Mouse (Mus musculus) limb, embryonic 11.5 days (tissue): ENCODE data around the gene Gm10134. TPM values are rescaled to one million over a fixed set of nuclear protein-coding genes. Genes with fewer than 3 reads are reported as not detected.

Experiments used
- ATAC-seq: fragments of 200-750 bp; cut with Nextera tagmentation; 2 replicates; pipeline ENCODE4 v1.8.0; 2017; ENCODE audit warnings: low read depth; ENCODE audit not compliant: insufficient number of reproducible peaks, low FRiP score, low TSS enrichment
- DNase-seq: peaks from one replicate; pipeline ENCODE4 v3.0.0-alpha.2; 2015; ENCODE audit warnings: low spot score
- H3K27ac ChIP-seq: fragments of 300-500 bp; sonication (generic); replicated peaks from 2 replicates; pipeline ENCODE4 v1.5.1; 2014; ENCODE audit warnings: low read depth, mild to moderate bottlenecking, low read length
- H3K27me3 ChIP-seq: fragments of 300-500 bp; sonication (generic); 2 replicates; pipeline ENCODE4 v1.6.1; 2014; ENCODE audit warnings: mild to moderate bottlenecking, low read length, mixed read lengths; ENCODE audit not compliant: control insufficient read depth, insufficient read depth
- H3K36me3 ChIP-seq: fragments of 300-500 bp; sonication (generic); 2 replicates; pipeline ENCODE4 v1.6.1; 2014; ENCODE audit warnings: mild to moderate bottlenecking, low read length, moderate library complexity, mixed read lengths; ENCODE audit not compliant: control insufficient read depth, insufficient read depth
- H3K4me1 ChIP-seq: fragments of 300-500 bp; sonication (generic); 2 replicates; pipeline ENCODE4 v1.6.1; 2014; ENCODE audit warnings: low read length, mixed read lengths; ENCODE audit not compliant: control insufficient read depth, insufficient read depth
- H3K4me2 ChIP-seq: fragments of 300-500 bp; sonication (generic); 2 replicates; pipeline ENCODE4 v1.6.1; 2014; ENCODE audit warnings: low read depth, mild to moderate bottlenecking, moderate library complexity; ENCODE audit not compliant: severe bottlenecking
- H3K4me3 ChIP-seq: fragments of 300-500 bp; sonication (generic); 2 replicates; pipeline ENCODE4 v1.5.1; 2014; ENCODE audit warnings: low read depth, low read length
- H3K9ac ChIP-seq: fragments of 300-500 bp; sonication (generic); 2 replicates; pipeline ENCODE4 v1.6.1; 2014; ENCODE audit warnings: mild to moderate bottlenecking, low read length
- H3K9me3 ChIP-seq: fragments of 300-500 bp; sonication (generic); 2 replicates; pipeline ENCODE4 v1.6.1; 2016; ENCODE audit warnings: low read length; ENCODE audit not compliant: control insufficient read depth
- WGBS: fragments of 180-500 bp; shearing (Covaris S2); extraction: QIAGEN DNeasy Blood & Tissue Kit; methylation state at CpG from one replicate; pipeline ENCODE4 v1.1.7; 2014; 5-methylcytosine and 5-hydroxymethylcytosine counted together
- polyA plus RNA-seq: library from polyadenylated mRNA; unstranded; fragments of >200 nt; fragmentation: Nextera tagmentation; extraction: Ambion mirVana; gene quantifications from 2 replicates; pipeline ENCODE4 v1.2.1, GENCODE M21; 2014

The Gm10134 gene
- polyA plus RNA-seq, 1 experiment from 2014 or later, result not detected

DNA sequence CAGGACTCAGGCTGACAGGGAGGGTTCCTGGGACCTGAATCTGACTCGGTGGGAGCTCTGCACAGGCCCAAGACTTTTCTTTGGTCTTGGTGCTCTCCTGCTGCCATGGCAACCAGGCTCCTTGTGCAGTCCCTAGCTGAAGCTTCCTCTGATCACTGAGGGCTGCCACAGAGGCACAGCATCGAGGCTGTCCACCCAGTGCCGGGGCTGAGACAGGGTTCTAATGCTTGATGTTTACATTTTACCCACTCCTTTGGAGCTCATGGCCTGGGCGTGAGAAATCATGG is 31.7 kb downstream of the Gm10134 start:
- 51% methylated on average over 4 of the region's 4 CpGs for WGBS
- Histone ChIP-seq H3K36me3 (peaks cover 7% of the 10 kb centered on the region; the same call in 1 of the 2 replicates), H3K4me3 (no peak overlapping the region), H3K9me3 (no peaks in the 10 kb centered on the region), H3K27me3 (no peaks in the 10 kb centered on the region), H3K4me1 (peaks cover 60% of the 10 kb centered on the region), H3K9ac (no peak overlapping the region), H3K27ac (no peak overlapping the region), H3K4me2 (no peak overlapping the region)
- ATAC-seq (no peak), DNase-seq (no peak)

DNA sequence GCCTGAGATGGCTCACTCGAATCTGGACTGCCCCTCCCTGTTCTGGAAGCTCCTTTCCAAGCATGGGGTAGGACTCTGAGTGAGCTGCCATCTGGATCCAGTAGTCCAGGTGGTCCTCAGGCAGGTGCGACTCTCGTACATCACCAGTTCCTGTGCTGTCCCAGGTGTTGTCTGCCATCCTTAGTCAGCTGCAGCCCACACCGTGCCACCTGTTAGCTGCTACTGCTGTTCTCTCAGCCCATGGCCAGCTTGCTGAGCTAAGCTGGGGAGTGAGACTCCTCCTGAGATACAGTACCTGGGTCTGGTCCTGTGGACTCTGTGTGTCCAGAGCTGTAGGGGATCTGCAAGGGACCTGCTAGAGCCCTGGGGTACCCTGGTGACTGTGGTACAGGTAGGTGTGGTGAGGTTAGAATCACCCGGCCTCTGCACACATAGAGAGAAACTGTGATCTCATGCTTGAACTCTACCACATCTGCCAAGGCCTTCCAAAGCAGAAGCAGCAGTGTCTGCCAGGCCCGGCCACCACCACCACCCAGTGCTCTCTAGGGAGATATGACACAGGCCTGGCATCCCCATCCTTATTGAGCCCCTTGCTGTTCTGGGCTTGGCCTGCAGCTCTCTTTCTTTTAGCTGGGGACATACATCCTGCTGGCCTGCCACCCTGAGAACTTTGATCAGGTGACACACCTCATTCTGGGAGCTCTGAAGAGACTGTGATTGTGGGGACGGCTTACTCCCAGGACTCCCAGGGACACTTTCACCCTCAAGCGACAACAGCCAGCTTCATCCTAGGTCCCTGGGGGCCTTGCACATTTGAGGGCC is 32.3 kb downstream of the Gm10134 start:
- WGBS, result 79% methylated on average over 8 of the region's 8 CpGs
- H3K27ac ChIP-seq, result peak overlapping the region; percentile 79
- H3K36me3 ChIP-seq, result peaks cover 9% of the 10 kb centered on the region; the same call in 1 of the 2 replicates
- no peak overlapping the region for H3K4me3 ChIP-seq
- no peaks in the 10 kb centered on the region for H3K9me3 ChIP-seq
- H3K4me1 ChIP-seq, result peaks cover 55% of the 10 kb centered on the region
- DNase-seq, result no peak
- H3K27me3 ChIP-seq, result no peaks in the 10 kb centered on the region
- ATAC-seq, result no peak
- H3K4me2 ChIP-seq, result no peak overlapping the region
- H3K9ac ChIP-seq, result no peak overlapping the region

DNA sequence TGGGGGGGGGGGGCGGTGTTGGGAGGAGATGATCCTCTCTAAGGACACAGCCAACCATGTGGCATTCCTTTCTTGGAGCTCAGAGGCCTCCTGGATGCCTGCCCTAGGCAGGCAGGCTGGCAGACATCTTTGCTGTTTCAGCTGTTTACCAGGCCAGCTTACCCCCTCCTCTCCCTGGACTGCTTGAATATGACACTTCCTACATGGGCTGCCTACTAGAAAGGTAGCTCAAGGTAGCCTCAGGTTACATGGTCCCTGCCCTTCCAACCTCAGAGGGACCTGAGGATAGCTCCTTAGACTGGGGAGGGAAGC is 32.9 kb downstream of the Gm10134 start:
- no peak for ATAC-seq
- Histone ChIP-seq H3K4me1 (peaks cover 50% of the 10 kb centered on the region), H3K27ac (peak overlapping the region; percentile 79), H3K4me3 (no peak overlapping the region), H3K27me3 (no peaks in the 10 kb centered on the region), H3K9me3 (no peaks in the 10 kb centered on the region), H3K4me2 (no peak overlapping the region), H3K9ac (no peak overlapping the region), H3K36me3 (peaks cover 12% of the 10 kb centered on the region; the same call in 1 of the 2 replicates)
- WGBS, result 56% methylated on average over 1 of the region's 1 CpGs
- no peak for DNase-seq

DNA sequence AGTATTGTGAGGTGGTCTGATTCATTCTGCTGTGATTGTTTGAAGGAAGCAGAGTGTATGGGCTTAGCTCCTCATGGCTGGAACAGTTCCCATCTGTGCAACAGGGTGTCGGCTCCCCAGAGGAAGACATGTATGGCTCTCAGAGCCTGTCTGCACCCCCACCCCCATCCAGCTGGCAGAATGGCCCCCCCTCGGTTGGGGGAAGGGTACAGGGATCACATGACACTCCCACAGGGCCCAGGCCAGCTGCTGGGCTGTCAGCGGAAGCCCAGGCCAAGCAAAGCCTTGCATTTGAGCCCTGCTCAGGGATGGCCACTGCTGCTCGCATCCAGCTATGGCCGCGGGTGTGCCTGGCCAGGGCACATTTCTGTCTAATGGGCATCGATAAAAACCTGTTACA is 33.3 kb downstream of the Gm10134 start:
- Histone ChIP-seq H3K27me3 (no peaks in the 10 kb centered on the region), H3K36me3 (peaks cover 12% of the 10 kb centered on the region; the same call in 1 of the 2 replicates), H3K4me3 (no peak overlapping the region), H3K4me2 (no peak overlapping the region), H3K27ac (peak overlapping the region; percentile 79), H3K9ac (peak overlapping the region; percentile 19; the same call in 1 of the 2 replicates), H3K4me1 (peaks cover 46% of the 10 kb centered on the region), H3K9me3 (no peaks in the 10 kb centered on the region)
- DNase-seq (peak; percentile 60), ATAC-seq (peak; percentile 20)
- 50% methylated on average over 7 of the region's 7 CpGs for WGBS

DNA sequence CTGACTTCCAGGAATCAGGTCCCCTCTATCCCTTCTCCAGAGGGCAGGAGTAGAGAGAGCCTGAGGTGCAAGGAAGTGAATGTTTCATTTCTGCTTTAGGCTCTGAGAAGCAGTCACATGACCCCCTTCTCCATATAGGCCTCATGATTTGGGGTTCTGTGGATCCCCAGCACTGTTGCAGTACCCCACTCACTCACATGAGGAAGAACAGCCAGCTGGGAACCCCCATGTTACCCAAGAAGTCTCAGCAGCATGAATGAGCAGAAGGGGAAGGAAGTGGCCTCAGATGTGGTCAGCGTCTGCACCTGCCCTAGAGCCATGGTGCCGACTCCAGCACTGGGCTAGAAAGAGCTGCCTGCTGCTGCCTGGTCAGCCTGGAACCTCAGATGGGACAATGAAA is 34.1 kb downstream of the Gm10134 start:
- no peak overlapping the region for H3K9ac ChIP-seq
- H3K4me3 ChIP-seq, result no peak overlapping the region
- DNase-seq (no peak), ATAC-seq (no peak)
- H3K4me2 ChIP-seq, result no peak overlapping the region
- no peaks in the 10 kb centered on the region for H3K27me3 ChIP-seq
- H3K27ac ChIP-seq, result no peak overlapping the region
- peaks cover 15% of the 10 kb centered on the region; the same call in 1 of the 2 replicates for H3K36me3 ChIP-seq
- H3K9me3 ChIP-seq, result no peaks in the 10 kb centered on the region
- 83% methylated on average over 2 of the region's 2 CpGs for WGBS
- peaks cover 38% of the 10 kb centered on the region for H3K4me1 ChIP-seq

DNA sequence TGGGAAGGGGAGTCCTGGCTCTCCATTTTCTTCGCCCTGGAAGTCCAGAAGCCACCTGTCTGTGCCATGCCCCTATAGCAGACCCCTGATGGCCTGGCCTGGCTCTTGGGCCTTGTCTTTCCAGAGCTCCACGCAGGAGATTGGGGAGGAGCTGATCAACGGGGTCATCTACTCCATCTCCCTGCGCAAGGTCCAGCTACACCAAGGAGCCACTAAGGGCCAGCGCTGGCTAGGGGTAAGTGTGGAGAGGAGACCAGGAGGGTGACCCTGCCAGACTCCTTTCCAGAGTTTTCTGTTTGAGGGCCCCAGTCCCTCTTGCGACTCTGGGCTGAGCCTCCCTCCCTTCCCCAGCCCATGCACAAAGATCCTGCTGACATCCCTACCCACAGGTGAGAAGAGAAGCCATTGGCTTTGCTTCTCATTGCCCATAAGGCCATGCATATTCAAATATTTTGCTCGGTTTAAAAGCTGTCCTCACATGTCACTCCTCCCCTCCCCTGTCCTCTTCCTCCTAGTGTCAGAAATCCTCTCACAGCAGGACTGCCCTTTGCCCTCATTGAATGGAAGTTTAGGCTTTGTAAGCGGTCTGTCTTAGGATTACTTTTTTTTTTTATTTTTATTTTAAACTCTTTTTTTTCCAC is 34.8 kb downstream of the Gm10134 start:
- H3K4me3 ChIP-seq, result no peak overlapping the region
- H3K4me1 ChIP-seq, result peaks cover 31% of the 10 kb centered on the region
- no peak for ATAC-seq
- no peak overlapping the region for H3K27ac ChIP-seq
- WGBS, result 80% methylated on average over 8 of the region's 8 CpGs
- H3K4me2 ChIP-seq, result no peak overlapping the region
- no peaks in the 10 kb centered on the region for H3K27me3 ChIP-seq
- no peak for DNase-seq
- no peak overlapping the region for H3K9ac ChIP-seq
- no peaks in the 10 kb centered on the region for H3K9me3 ChIP-seq
- H3K36me3 ChIP-seq, result peaks cover 17% of the 10 kb centered on the region; the same call in 1 of the 2 replicates

DNA sequence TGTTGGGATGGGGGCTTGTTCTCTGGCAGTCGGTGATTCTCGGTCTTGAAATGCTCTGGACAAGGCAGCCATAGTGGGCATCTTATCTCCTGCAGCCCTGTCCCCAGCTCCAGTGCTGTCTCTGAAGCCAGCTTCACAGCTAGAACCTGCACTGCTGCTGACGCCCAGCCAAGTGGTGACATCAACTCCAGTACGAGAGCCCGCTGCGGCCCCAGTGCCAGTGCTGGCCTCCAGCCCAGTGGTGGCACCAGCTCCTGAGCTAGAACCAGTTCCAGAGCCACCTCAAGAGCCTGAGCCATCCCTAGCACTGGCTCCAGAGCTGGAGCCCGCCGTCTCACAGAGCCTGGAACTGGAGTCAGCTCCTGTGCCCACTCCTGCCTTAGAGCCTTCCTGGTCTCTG is 38.0 kb downstream of the Gm10134 start:
- no peaks in the 10 kb centered on the region for H3K9me3 ChIP-seq
- ATAC-seq (no peak), DNase-seq (no peak)
- no peaks in the 10 kb centered on the region for H3K27me3 ChIP-seq
- H3K36me3 ChIP-seq, result peaks cover 22% of the 10 kb centered on the region; the same call in 1 of the 2 replicates
- no peak overlapping the region for H3K4me2 ChIP-seq
- no peak overlapping the region for H3K9ac ChIP-seq
- H3K4me3 ChIP-seq, result no peak overlapping the region
- WGBS, result 95% methylated on average over 8 of the region's 8 CpGs
- no peak overlapping the region for H3K27ac ChIP-seq
- peaks cover 11% of the 10 kb centered on the region for H3K4me1 ChIP-seq

DNA sequence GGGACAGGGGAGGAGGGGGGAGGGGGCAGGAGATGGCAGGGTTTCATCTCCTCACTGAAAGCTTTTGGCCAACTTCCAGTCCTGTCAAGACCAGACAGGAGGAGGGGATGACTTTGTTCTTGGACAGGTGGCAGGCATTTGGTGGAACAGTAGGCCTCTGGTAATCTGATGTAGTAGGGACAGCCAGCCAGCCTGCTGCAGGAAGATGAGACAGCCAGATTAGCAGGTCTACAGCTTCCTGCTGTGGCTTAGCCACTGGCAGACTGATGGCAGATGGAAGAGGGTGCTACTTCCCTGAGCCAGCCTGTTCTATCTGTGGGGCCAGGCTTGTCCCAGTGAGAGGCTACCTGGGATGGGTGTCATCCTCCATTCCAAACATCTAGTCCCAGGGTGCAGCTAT is 40.1 kb downstream of the Gm10134 start:
- H3K36me3 ChIP-seq, result peaks cover 27% of the 10 kb centered on the region; the same call in 1 of the 2 replicates
- H3K9ac ChIP-seq, result no peak overlapping the region
- no peaks in the 10 kb centered on the region for H3K27me3 ChIP-seq
- H3K9me3 ChIP-seq, result no peaks in the 10 kb centered on the region
- H3K4me1 ChIP-seq, result no peaks in the 10 kb centered on the region
- no peak overlapping the region for H3K4me2 ChIP-seq
- ATAC-seq, result no peak
- no peak for DNase-seq
- H3K27ac ChIP-seq, result no peak overlapping the region
- H3K4me3 ChIP-seq, result no peak overlapping the region
